Mouse (Mus musculus): ENCODE data around the gene Gpa33.
"Not testable (repeated sequence)": the region's sequence is repeated elsewhere in the genome, so short reads cannot be mapped to it uniquely, and the experiment has no call there.

The Gpa33 gene

GRCm38 (mm10) chr1:166128551-166128950 is 1.5 kb upstream of the Gpa33 start:
- in situ Hi-C loops (cut with MboI; ENCODE audit: unreplicated experiment in 2 of 2), result no loop called here

GRCm38 (mm10) chr1:166132367-166132766 is 2.3 kb downstream of the Gpa33 start:
- in situ Hi-C loops (cut with MboI; ENCODE audit: unreplicated experiment in 2 of 2), result no loop called here

GRCm38 (mm10) chr1:166135091-166135740 is 5.2 kb downstream of the Gpa33 start:
- in situ Hi-C loops (cut with MboI; ENCODE audit: unreplicated experiment in 2 of 2), result no loop called here

GRCm38 (mm10) chr1:166137244-166137938 is 7.4 kb downstream of the Gpa33 start:
- in situ Hi-C loops (cut with MboI; ENCODE audit: unreplicated experiment in 2 of 2), result no loop called here

- in situ Hi-C loops (cut with MboI; ENCODE audit: unreplicated experiment in 2 of 2), result no loop called here
These were observed 8.1 kb downstream of the Gpa33 start for GRCm38 (mm10) chr1:166138136-166138535.

- in situ Hi-C loops (cut with MboI; ENCODE audit: unreplicated experiment in 2 of 2), result no loop called here
These were observed 9.1 kb downstream of the Gpa33 start for GRCm38 (mm10) chr1:166139113-166139512.

GRCm38 (mm10) chr1:166139620-166140184 is 9.7 kb downstream of the Gpa33 start:
- in situ Hi-C loops (cut with MboI; ENCODE audit: unreplicated experiment in 2 of 2), result no loop called here

GRCm38 (mm10) chr1:166141868-166142267 is 11.8 kb downstream of the Gpa33 start:
- in situ Hi-C loops (cut with MboI; ENCODE audit: unreplicated experiment in 2 of 2), result not testable (repeated sequence)

GRCm38 (mm10) chr1:166142369-166142768 is 12.3 kb downstream of the Gpa33 start:
- in situ Hi-C loops (cut with MboI; ENCODE audit: unreplicated experiment in 2 of 2), result no loop called here

GRCm38 (mm10) chr1:166146626-166147025 is 16.6 kb downstream of the Gpa33 start:
- in situ Hi-C loops (cut with MboI; ENCODE audit: unreplicated experiment in 2 of 2), result no loop called here

GRCm38 (mm10) chr1:166147657-166148056 is 17.6 kb downstream of the Gpa33 start:
- in situ Hi-C loops (cut with MboI; ENCODE audit: unreplicated experiment in 2 of 2), result no loop called here

- in situ Hi-C loops (cut with MboI; ENCODE audit: unreplicated experiment in 2 of 2), result no loop called here
These were observed 19.4 kb downstream of the Gpa33 start for GRCm38 (mm10) chr1:166149441-166149840.

GRCm38 (mm10) chr1:166150035-166150434 is 20.0 kb downstream of the Gpa33 start:
- in situ Hi-C loops (cut with MboI; ENCODE audit: unreplicated experiment in 2 of 2), result loop anchor here (5.0 to 25.0 kb wide), 10 partner anchors 143 to 1237 kb away; partner anchors contain the start of gene Mgst3 (in 1 of the 2)

- in situ Hi-C loops (cut with MboI; ENCODE audit: unreplicated experiment in 2 of 2), result loop anchor here (5.0 to 25.0 kb wide), 10 partner anchors 144 to 1236 kb away; partner anchors contain the start of gene Mgst3 (in 1 of the 2)
These were observed 21.3 kb downstream of the Gpa33 start for GRCm38 (mm10) chr1:166151341-166151740.

GRCm38 (mm10) chr1:166152034-166152433 is 22.0 kb downstream of the Gpa33 start:
- in situ Hi-C loops (cut with MboI; ENCODE audit: unreplicated experiment in 2 of 2), result loop anchor here (5.0 to 25.0 kb wide), 10 partner anchors 145 to 1235 kb away; partner anchors contain the start of gene Mgst3 (in 1 of the 2)

GRCm38 (mm10) chr1:166153351-166154120 is 23.5 kb downstream of the Gpa33 start:
- in situ Hi-C loops (cut with MboI; ENCODE audit: unreplicated experiment in 2 of 2), result loop anchor here (5.0 to 25.0 kb wide), 10 partner anchors 146 to 1234 kb away; partner anchors contain the start of gene Mgst3 (in 1 of the 2)

GRCm38 (mm10) chr1:166154162-166155112 is 24.4 kb downstream of the Gpa33 start:
- in situ Hi-C loops (cut with MboI; ENCODE audit: unreplicated experiment in 2 of 2), result loop anchor here (5.0 to 25.0 kb wide), 12 partner anchors 147 to 1233 kb away; partner anchors contain the start of gene Mgst3 (in 1 of the 2)

GRCm38 (mm10) chr1:166155113-166155494 is 25.1 kb downstream of the Gpa33 start:
- in situ Hi-C loops (cut with MboI; ENCODE audit: unreplicated experiment in 2 of 2), result loop anchor here (5.0 to 25.0 kb wide), 7 partner anchors 193 to 1232 kb away; partner anchors contain the start of gene Mgst3 (in 1 of the 2)

GRCm38 (mm10) chr1:166157712-166158111 is 27.7 kb downstream of the Gpa33 start:
- in situ Hi-C loops (cut with MboI; ENCODE audit: unreplicated experiment in 2 of 2), result loop anchor here (5.0 to 25.0 kb wide), 7 partner anchors 195 to 1230 kb away; partner anchors contain the start of gene Mgst3 (in 1 of the 2)
